Mouse (Mus musculus): ENCODE measurements around the gene Padi4. TPM values are rescaled to one million over a fixed set of nuclear protein-coding genes. Genes with fewer than 3 reads are reported as not detected.
A peak's percentile ranks its signal among the peaks of the same experiment; 100 is the strongest.

The Padi4 gene
- polyA plus RNA-seq, 1 experiment from 2014 or later, result 3.0 TPM

GRCm38 (mm10) chr4:140763158-140763557 is 10.9 kb downstream of the Padi4 start:
- H3K4me2 ChIP-seq (ENCODE audit: low read depth, low read length), result no peak overlapping the region
- H3K4me1 ChIP-seq (ENCODE audit: control insufficient read depth, insufficient read depth, low read length), result no peaks in the 10 kb centered on the region
- no peaks in the 10 kb centered on the region for H3K9me3 ChIP-seq (replicated peaks; ENCODE audit: control insufficient read depth, low read length)
- no peaks in the 10 kb centered on the region for H3K36me3 ChIP-seq (ENCODE audit: control insufficient read depth, insufficient read depth)
- no peak overlapping the region for H3K27ac ChIP-seq (ENCODE audit: low read length)
- WGBS, result 17% methylated on average over 9 of the region's 9 CpGs
- no peak overlapping the region for H3K9ac ChIP-seq (ENCODE audit: low read length)
- 0 out of 2 replicates have a peak, but pooled peaks have one; percentile 12 for ATAC-seq (replicated peaks; ENCODE audit: extremely low read depth, insufficient read depth, low FRiP score)
- H3K4me3 ChIP-seq (ENCODE audit: low read length), result no peak overlapping the region
- H3K27me3 ChIP-seq (ENCODE audit: control insufficient read depth, insufficient read depth, low read length), result no peaks in the 10 kb centered on the region

GRCm38 (mm10) chr4:140761601-140762000 is 12.4 kb downstream of the Padi4 start:
- ATAC-seq (replicated peaks; ENCODE audit: extremely low read depth, insufficient read depth, low FRiP score), result no peak
- 82% methylated on average over 7 of the region's 7 CpGs for WGBS
- H3K9me3 ChIP-seq (replicated peaks; ENCODE audit: control insufficient read depth, low read length), result no peaks in the 10 kb centered on the region

GRCm38 (mm10) chr4:140755811-140756210 is 18.2 kb downstream of the Padi4 start:
- no peaks in the 10 kb centered on the region for H3K36me3 ChIP-seq (ENCODE audit: control insufficient read depth, insufficient read depth)
- no peak overlapping the region for H3K4me3 ChIP-seq (ENCODE audit: low read length)
- no peak for ATAC-seq (replicated peaks; ENCODE audit: extremely low read depth, insufficient read depth, low FRiP score)
- H3K27me3 ChIP-seq (ENCODE audit: control insufficient read depth, insufficient read depth, low read length), result no peaks in the 10 kb centered on the region
- no peaks in the 10 kb centered on the region for H3K9me3 ChIP-seq (replicated peaks; ENCODE audit: control insufficient read depth, low read length)
- 77% methylated on average over 3 of the region's 3 CpGs for WGBS
- no peak overlapping the region for H3K9ac ChIP-seq (ENCODE audit: low read length)
- no peak overlapping the region for H3K27ac ChIP-seq (ENCODE audit: low read length)
- H3K4me1 ChIP-seq (ENCODE audit: control insufficient read depth, insufficient read depth, low read length), result peaks cover 6% of the 10 kb centered on the region; the same call in 1 of the 2 replicates
- no peak overlapping the region for H3K4me2 ChIP-seq (ENCODE audit: low read depth, low read length)

More at GRCm38 (mm10) chr4:140761601-140762000, 12.4 kb downstream of the Padi4 start:
- H3K27me3 ChIP-seq (ENCODE audit: control insufficient read depth, insufficient read depth, low read length), result no peaks in the 10 kb centered on the region
- H3K4me1 ChIP-seq (ENCODE audit: control insufficient read depth, insufficient read depth, low read length), result no peaks in the 10 kb centered on the region
- H3K27ac ChIP-seq (ENCODE audit: low read length), result no peak overlapping the region
- H3K4me3 ChIP-seq (ENCODE audit: low read length), result no peak overlapping the region
- H3K36me3 ChIP-seq (ENCODE audit: control insufficient read depth, insufficient read depth), result no peaks in the 10 kb centered on the region
- H3K4me2 ChIP-seq (ENCODE audit: low read depth, low read length), result no peak overlapping the region
- no peak overlapping the region for H3K9ac ChIP-seq (ENCODE audit: low read length)

- H3K9ac ChIP-seq (ENCODE audit: low read length), result no peak overlapping the region
These were observed 20.7 kb downstream of the Padi4 start for GRCm38 (mm10) chr4:140753366-140753765.

GRCm38 (mm10) chr4:140750328-140750727 is 23.7 kb downstream of the Padi4 start:
- Histone ChIP-seq H3K27me3 (ENCODE audit: control insufficient read depth, insufficient read depth, low read length) (no peaks in the 10 kb centered on the region), H3K4me1 (ENCODE audit: control insufficient read depth, insufficient read depth, low read length) (peaks cover 20% of the 10 kb centered on the region), H3K36me3 (ENCODE audit: control insufficient read depth, insufficient read depth) (no peaks in the 10 kb centered on the region), H3K27ac (ENCODE audit: low read length) (no peak overlapping the region; the same call in 1 of the 2 replicates), H3K4me3 (ENCODE audit: low read length) (peak overlapping the region; percentile 30), H3K9me3 (replicated peaks; ENCODE audit: control insufficient read depth, low read length) (no peaks in the 10 kb centered on the region), H3K9ac (ENCODE audit: low read length) (peak overlapping the region; percentile 40; the same call in 1 of the 2 replicates), H3K4me2 (ENCODE audit: low read depth, low read length) (peak overlapping the region; percentile 45)
- WGBS, result 12% methylated on average over 19 of the region's 19 CpGs
- no peak for ATAC-seq (replicated peaks; ENCODE audit: extremely low read depth, insufficient read depth, low FRiP score)

More at GRCm38 (mm10) chr4:140753366-140753765, 20.7 kb downstream of the Padi4 start:
- no peaks in the 10 kb centered on the region for H3K9me3 ChIP-seq (replicated peaks; ENCODE audit: control insufficient read depth, low read length)
- peaks cover 11% of the 10 kb centered on the region for H3K4me1 ChIP-seq (ENCODE audit: control insufficient read depth, insufficient read depth, low read length)
- WGBS, result 41% methylated on average over 7 of the region's 7 CpGs
- H3K27me3 ChIP-seq (ENCODE audit: control insufficient read depth, insufficient read depth, low read length), result no peaks in the 10 kb centered on the region
- H3K36me3 ChIP-seq (ENCODE audit: control insufficient read depth, insufficient read depth), result no peaks in the 10 kb centered on the region
- H3K4me2 ChIP-seq (ENCODE audit: low read depth, low read length), result no peak overlapping the region
- peak overlapping the region; percentile 6; the same call in 1 of the 2 replicates for H3K27ac ChIP-seq (ENCODE audit: low read length)
- no peak overlapping the region for H3K4me3 ChIP-seq (ENCODE audit: low read length)
- ATAC-seq (replicated peaks; ENCODE audit: extremely low read depth, insufficient read depth, low FRiP score), result no peak

- H3K4me2 ChIP-seq (ENCODE audit: low read depth, low read length), result peak overlapping the region; percentile 45
- H3K27ac ChIP-seq (ENCODE audit: low read length), result peak overlapping the region; percentile 84
- peak; percentile 79 for ATAC-seq (replicated peaks; ENCODE audit: extremely low read depth, insufficient read depth, low FRiP score)
- peak overlapping the region; percentile 69 for H3K9ac ChIP-seq (ENCODE audit: low read length)
- WGBS, result 7% methylated on average over 12 of the region's 12 CpGs
- peak overlapping the region; percentile 7; the same call in 1 of the 2 replicates for H3K4me3 ChIP-seq (ENCODE audit: low read length)
- H3K36me3 ChIP-seq (ENCODE audit: control insufficient read depth, insufficient read depth), result no peaks in the 10 kb centered on the region
- no peaks in the 10 kb centered on the region for H3K27me3 ChIP-seq (ENCODE audit: control insufficient read depth, insufficient read depth, low read length)
- no peaks in the 10 kb centered on the region for H3K9me3 ChIP-seq (replicated peaks; ENCODE audit: control insufficient read depth, low read length)
- H3K4me1 ChIP-seq (ENCODE audit: control insufficient read depth, insufficient read depth, low read length), result peaks cover 15% of the 10 kb centered on the region
These were observed 26.1 kb downstream of the Padi4 start for GRCm38 (mm10) chr4:140747978-140748377.

- no peak overlapping the region for H3K4me3 ChIP-seq (ENCODE audit: low read length)
- H3K9me3 ChIP-seq (replicated peaks; ENCODE audit: control insufficient read depth, low read length), result no peaks in the 10 kb centered on the region
- H3K4me1 ChIP-seq (ENCODE audit: control insufficient read depth, insufficient read depth, low read length), result peaks cover 11% of the 10 kb centered on the region
- H3K27ac ChIP-seq (ENCODE audit: low read length), result no peak overlapping the region
- H3K36me3 ChIP-seq (ENCODE audit: control insufficient read depth, insufficient read depth), result no peaks in the 10 kb centered on the region
- no peak overlapping the region for H3K9ac ChIP-seq (ENCODE audit: low read length)
- no peak for ATAC-seq (replicated peaks; ENCODE audit: extremely low read depth, insufficient read depth, low FRiP score)
- no peaks in the 10 kb centered on the region for H3K27me3 ChIP-seq (ENCODE audit: control insufficient read depth, insufficient read depth, low read length)
- H3K4me2 ChIP-seq (ENCODE audit: low read depth, low read length), result no peak overlapping the region
- WGBS, result 17% methylated on average over 3 of the region's 3 CpGs
These were observed 29.4 kb downstream of the Padi4 start for GRCm38 (mm10) chr4:140744654-140745053.

GRCm38 (mm10) chr4:140743086-140743485 is 30.9 kb downstream of the Padi4 start:
- Histone ChIP-seq H3K27me3 (ENCODE audit: control insufficient read depth, insufficient read depth, low read length) (no peaks in the 10 kb centered on the region), H3K9me3 (replicated peaks; ENCODE audit: control insufficient read depth, low read length) (no peaks in the 10 kb centered on the region), H3K27ac (ENCODE audit: low read length) (no peak overlapping the region), H3K9ac (ENCODE audit: low read length) (no peak overlapping the region), H3K4me2 (ENCODE audit: low read depth, low read length) (no peak overlapping the region), H3K4me1 (ENCODE audit: control insufficient read depth, insufficient read depth, low read length) (peaks cover 6% of the 10 kb centered on the region), H3K36me3 (ENCODE audit: control insufficient read depth, insufficient read depth) (no peaks in the 10 kb centered on the region), H3K4me3 (ENCODE audit: low read length) (no peak overlapping the region)
- 14% methylated on average over 4 of the region's 4 CpGs for WGBS
- no peak for ATAC-seq (replicated peaks; ENCODE audit: extremely low read depth, insufficient read depth, low FRiP score)

GRCm38 (mm10) chr4:140742543-140742942 is 31.5 kb downstream of the Padi4 start, which contains the start of gene Padi6:
Gene Padi6, minus strand, starts transcription at chr4:140742643.
- Histone ChIP-seq H3K4me2 (ENCODE audit: low read depth, low read length) (no peak within 1 kb of the TSS), H3K4me3 (ENCODE audit: low read length) (no peak within 1 kb of the TSS), H3K36me3 (ENCODE audit: control insufficient read depth, insufficient read depth) (no peaks in the 10 kb centered on the region), H3K27me3 (ENCODE audit: control insufficient read depth, insufficient read depth, low read length) (no peaks in the 10 kb centered on the region), H3K9me3 (replicated peaks; ENCODE audit: control insufficient read depth, low read length) (no peaks in the 10 kb centered on the region), H3K9ac (ENCODE audit: low read length) (no peak within 1 kb of the TSS), H3K27ac (ENCODE audit: low read length) (no peak within 1 kb of the TSS), H3K4me1 (ENCODE audit: control insufficient read depth, insufficient read depth, low read length) (peaks cover 1% of the 10 kb centered on the region; the same call in 1 of the 2 replicates)
- WGBS, result 61% methylated on average over 2 of the region's 2 CpGs
- no peak for ATAC-seq (replicated peaks; ENCODE audit: extremely low read depth, insufficient read depth, low FRiP score)

Measured in heart, embryonic 16.5 days (tissue).